Mouse (Mus musculus) cerebellum, adult 2 months (tissue): ENCODE data around the gene Ttf2.

Experiments used
- CTCF ChIP-seq: fragments of 200-500 bp; IDR thresholded peaks from 2 replicates; pipeline ENCODE4 v1.5.1; 2011; ENCODE audit warnings: low read depth, mild to moderate bottlenecking, control low read depth, low read length, moderate library complexity, borderline replicate concordance; ENCODE audit not compliant: insufficient read depth
- POLR2A ChIP-seq: fragments of 200-500 bp; IDR thresholded peaks from 2 replicates; pipeline ENCODE4 v1.6.1; 2011; ENCODE audit warnings: low read length, control low read depth, borderline replicate concordance; ENCODE audit not compliant: insufficient read depth

- no peak for TF ChIP-seq POLR2A
- no peak for TF ChIP-seq CTCF
Measured at GRCm38 (mm10) chr3:100889234-100889633, 80.2 kb downstream of the Ttf2 start.
